Mouse (Mus musculus): Measurements from ENCODE around the gene Il3.
A peak's percentile ranks its signal among the peaks of the same experiment; 100 is the strongest.

Il3 gene

DNA sequence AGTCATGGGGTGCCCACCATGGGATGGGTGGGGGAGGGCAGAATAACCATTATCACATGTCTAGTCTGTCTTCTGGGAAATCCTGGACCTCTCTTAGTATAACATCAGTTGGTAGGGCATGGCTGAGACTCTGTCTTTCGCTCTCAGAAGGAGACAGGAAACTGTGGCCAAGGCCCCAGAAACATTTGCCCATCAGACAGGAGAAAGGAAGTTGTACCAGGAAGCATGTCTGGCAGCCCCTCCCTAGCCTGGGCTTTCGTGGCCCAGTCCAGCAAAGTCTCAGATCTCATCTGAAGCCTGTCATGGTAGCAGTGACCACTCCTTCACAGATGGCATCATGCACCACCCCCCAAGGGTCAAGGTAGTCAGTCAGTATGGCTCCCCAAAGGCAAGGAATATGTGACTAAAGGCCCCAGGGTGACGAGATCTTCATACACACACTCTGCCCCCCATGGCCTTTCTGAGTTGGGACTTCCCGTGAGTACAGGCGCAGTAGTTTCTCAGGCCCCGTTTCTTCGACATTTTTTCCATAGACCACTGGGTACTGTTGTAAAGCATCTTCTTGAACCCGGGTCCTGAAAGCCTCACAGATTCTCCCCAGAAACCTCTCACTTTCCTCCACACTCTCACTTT lies 20.9 kb upstream of the Il3 start:
- DNase-seq (ENCODE audit: low read depth, low spot score) = no peak

- DNase-seq (ENCODE audit: low read depth, low spot score) = no peak
Observed at GRCm38 (mm10) chr11:54271437-54271949, 4.4 kb upstream of the Il3 start.

GRCm38 (mm10) chr11:54269191-54269896 lies 2.3 kb upstream of the Il3 start:
- DNase-seq (ENCODE audit: low read depth, low spot score) = no peak

- peak; percentile 64 for DNase-seq (ENCODE audit: low read depth, low spot score)
Observed at GRCm38 (mm10) chr11:54264542-54264941, 2.5 kb downstream of the Il3 start.

GRCm38 (mm10) chr11:54263405-54264031 lies 3.6 kb downstream of the Il3 start:
- peak; percentile 37 for DNase-seq (ENCODE audit: low read depth, low spot score)

DNA sequence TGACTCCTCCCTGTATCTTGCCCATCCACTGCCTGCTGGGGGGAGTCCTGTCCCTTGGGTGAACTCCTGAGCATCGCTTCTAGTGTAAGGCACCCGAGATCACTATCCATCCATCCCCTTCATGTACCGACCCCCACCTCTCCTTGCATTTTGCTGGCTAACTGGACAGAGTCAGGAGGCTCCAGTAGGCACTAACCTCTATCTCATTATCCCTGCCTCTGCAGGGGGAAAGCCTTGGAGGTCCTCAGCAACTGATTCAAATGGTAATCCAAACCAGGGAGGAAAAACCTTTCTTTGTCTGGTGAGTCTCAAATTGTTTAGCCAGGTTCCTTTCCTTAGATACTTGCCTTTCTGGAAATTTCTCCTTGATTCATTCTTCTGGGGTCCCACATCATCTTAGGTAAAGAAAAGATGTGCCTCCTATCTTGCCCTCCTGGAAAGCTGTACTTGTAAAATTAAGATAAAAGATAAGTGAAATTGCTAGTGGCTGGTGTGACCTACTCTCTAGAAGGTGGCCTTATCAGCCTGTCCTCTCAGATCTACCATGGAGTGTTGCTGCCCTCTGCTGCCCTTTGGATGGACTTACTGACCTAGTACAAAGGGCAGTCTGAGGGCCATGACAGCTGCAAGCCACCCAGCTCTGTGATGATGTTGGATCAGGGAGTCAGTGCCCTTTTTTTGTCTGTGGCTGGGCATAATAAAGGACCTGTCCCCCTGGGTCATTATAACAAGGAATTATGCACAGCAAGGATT lies 10.3 kb downstream of the Il3 start:
- DNase-seq (ENCODE audit: low read depth, low spot score) = peak; percentile 81

DNA sequence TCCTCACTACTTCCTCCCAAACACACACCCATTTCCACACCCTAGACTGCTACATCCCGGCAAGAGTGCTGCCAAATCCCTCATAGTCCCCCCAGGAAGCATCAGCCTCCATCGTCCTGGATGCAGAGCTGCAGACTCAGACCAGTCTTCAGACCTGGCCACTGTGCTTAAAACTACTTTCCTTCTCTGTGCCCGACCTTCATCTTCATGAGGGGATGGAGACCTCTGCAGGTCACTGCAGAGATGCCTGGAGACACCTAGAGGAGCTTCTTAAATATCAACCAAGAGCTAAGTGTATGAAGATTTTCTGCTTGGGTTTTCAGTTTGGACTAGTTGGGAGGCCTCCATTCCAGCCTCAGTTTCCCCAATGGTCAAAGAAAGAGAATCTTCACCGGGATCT lies 13.0 kb downstream of the Il3 start:
- peak; percentile 67 for DNase-seq (ENCODE audit: low read depth, low spot score)

- DNase-seq (ENCODE audit: low read depth, low spot score) = no peak
Observed at GRCm38 (mm10) chr11:54250575-54250974, 16.5 kb downstream of the Il3 start.

DNA sequence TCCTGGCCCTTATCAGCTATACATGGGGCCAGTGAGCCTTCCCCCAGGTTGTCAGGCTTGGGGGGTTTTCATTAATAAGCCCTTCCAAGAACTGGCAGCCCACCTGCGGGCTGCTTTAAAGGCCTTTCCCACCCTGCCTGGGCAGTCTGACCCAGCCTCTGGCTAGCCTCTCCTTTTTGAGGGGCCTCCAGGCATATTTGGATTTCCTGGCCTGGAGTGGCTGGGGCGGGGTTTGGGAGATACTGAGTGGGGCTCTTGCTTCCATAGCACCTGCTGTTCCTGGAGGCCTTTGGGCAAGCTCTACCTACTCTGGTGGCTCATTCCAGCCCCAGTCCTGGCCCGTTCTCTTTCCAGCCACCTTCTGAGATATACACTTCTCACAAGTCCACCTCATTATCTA lies 17.3 kb downstream of the Il3 start:
- no peak for DNase-seq (ENCODE audit: low read depth, low spot score)

DNA sequence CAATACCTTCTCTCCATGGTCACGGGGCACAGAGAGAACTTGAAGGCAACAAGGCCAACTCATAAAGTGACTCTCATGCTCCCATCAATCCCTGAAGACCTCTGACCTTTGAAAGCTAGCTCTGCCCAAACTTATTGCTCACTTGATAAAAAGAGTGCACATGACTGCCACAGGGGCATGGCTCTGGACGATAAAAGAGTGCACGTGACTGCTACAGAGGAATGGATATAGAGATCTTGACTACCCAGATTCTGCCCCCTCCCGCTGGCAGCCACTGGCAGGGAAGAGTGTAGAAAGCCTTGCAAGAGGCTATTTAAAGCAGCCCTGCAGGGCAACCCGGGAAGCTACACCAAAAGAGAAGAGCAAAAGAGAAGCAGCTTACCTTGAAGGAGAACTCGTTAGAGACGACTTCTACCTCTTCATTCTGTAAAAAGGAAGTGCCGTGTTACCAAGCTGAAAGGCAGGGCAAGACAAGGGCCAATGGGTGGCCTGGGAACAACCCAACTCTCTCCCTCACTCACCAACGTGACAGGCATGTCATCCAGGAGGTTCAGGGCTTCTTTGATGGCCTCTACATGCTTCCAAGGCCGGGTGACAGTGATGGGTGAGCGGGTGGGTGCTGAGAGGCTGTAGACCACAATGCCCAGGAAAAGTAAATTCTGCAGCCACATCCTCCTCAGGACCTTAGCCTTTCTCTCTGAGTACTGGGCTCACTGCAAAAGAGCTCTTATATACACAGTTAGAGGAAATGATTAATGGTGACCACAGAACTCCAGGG lies 17.9 kb downstream of the Il3 start, which contains the start of gene Csf2:
Gene Csf2, minus strand, starts transcription at position 728 of the 778 bp plus-strand sequence.
- DNase-seq (ENCODE audit: low read depth, low spot score) = no peak

- DNase-seq (ENCODE audit: low read depth, low spot score) = no peak
Observed at GRCm38 (mm10) chr11:54247251-54247950, 19.7 kb downstream of the Il3 start.

DNA sequence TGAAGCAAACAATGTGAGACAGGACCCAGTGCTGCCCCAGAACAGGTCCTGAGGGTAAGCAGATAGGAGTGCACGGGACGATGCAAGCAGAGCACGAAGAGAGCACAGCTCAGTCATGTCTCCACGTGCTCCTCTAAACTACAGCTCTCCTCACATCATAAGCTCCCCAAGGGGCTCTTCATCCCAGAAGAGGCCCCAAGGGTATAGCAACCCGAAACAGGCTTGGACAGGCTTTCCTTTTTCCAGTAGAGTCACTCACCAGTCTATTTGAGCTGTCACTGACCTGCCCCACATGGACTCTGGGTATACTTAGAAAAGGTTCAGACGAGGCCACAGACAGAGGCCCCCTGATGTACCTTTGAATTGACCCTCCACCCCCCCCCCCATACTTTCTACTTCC lies 22.6 kb downstream of the Il3 start:
- no peak for DNase-seq (ENCODE audit: low read depth, low spot score)

DNA sequence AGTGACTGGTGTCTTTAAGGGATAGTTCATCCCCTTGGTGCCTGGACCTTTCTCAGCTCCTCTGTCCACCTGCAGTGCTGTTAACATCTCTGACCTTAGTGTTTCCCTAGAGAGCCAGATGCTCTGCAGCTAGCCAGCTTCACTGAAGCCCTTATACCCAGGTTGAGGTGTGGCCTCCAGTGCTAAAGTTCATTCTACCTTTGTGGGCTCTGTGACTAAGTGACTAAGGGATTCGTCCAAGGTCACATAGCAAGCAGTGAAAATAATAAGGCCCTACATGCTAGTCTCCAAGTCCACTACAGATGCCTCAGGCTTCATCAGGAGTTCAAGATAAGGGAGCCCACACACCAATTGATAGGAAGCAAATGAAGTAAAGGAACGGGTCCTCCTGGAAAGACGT lies 24.6 kb downstream of the Il3 start:
- DNase-seq (ENCODE audit: low read depth, low spot score) = no peak

GRCm38 (mm10) chr11:54236939-54237338 lies 30.1 kb downstream of the Il3 start:
- DNase-seq (ENCODE audit: low read depth, low spot score) = no peak

DNA sequence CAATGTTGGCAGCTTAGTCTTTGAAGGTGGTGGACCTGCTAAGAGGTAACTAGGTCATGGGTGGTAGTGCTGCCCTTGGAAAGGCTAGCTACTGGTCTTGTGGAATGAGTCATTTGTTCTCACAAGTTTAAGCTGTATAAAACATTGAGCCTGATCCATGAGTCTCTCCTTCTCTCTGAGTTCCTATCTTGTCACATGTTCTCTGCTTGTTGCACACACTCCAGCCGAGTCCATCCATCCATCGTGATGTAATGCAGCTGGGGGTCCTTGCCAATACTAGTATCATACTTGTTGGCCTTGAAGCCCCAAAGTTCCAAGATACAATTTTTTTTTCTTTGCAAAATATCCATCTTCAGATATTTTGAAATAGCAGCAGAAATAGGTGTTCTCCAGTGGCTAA lies 39.6 kb downstream of the Il3 start:
- no peak for DNase-seq (ENCODE audit: low read depth, low spot score)

DNA sequence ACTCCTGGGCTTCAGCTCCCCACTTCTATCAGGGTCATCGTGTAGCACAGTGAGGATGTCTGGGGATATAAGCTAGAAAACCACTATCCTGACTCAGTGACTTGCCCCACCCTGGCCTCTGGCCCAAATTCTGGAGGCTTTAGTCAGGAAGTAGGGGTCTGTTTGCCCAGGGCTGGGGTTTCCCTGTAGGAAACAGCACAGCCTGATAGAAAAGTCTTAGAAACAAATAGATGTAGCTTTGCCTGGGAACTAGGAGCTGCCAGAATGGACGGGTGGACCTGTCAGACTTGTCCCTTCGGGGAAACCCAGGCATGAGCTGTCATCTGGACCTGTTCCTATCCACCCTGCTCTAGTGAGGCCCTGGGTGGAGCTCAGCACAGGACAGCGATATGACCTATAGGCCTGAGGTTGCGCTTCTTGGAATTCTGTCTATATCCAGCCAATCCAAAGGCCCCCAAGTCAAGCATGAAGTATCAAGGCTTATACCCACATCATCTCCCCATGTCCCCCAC lies 42.5 kb downstream of the Il3 start:
- no peak for DNase-seq (ENCODE audit: low read depth, low spot score)

- no peak for DNase-seq (ENCODE audit: low read depth, low spot score)
Observed at GRCm38 (mm10) chr11:54223637-54224474, 43.2 kb downstream of the Il3 start.

DNA sequence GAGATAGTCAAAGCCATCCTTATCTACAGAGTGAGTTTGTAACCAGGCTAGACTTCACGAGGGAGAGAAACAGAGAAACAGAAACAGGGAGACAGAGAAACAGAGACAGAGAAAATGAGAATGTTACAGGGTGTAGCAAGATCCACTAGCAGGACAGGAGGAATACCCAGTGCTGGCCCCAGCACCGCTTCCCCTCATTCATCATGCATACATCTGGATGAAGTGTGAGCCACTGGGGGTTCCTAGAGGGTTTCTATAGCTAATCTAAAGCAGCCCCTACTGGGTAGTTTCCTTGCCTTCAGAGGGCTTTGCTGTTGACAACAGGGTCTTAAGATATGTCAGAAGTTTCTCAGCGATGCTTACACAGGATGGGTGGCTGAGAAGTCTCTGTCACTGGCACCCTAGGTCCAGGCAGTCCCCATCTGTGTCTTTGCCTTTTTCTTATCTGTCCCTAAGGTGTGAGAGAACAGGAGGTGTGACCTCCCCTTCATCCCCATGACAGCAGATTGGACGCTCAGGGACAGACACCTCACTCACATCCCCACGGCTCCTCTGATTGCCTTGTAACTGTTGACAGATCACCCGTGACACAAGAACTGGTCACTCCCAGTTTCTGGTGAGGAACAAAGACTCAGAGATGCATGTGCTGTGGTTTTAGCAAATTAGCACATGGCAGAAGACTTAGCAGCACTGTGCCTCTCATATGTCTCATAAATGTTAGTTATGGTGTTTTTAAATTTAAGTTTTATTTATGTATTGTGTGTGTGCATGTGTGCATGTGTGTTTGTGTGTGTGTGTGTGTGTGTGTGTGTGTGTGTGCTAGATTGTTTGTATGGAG lies 47.0 kb downstream of the Il3 start:
- DNase-seq (ENCODE audit: low read depth, low spot score) = no peak

DNA sequence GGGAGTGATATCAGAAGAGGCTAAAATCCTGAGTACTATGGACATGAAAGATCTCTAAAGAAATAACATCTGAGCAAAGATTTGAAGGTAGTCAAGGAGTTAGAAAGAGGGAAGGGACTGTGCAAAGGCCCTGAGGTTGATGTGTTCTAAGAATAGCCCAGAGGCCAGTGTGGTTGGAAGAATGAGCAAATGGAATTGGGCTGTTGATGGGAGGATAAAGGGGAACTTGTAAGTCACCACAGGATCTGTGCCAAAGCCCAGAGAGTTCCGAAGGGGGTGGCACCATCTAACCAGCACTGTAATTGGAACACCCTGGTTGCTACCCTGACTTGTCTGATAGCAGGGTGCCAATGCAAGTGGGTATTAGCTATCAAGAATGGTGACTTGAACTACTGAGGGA lies 47.9 kb downstream of the Il3 start:
- DNase-seq (ENCODE audit: low read depth, low spot score) = no peak

Measured in A20 (cell line).